Mouse (Mus musculus) heart, adult 2 months (tissue): ENCODE data around the gene Kirrel3.

ENCODE experiments used
- CTCF ChIP-seq: fragments of 200-600 bp; IDR thresholded peaks from 2 replicates; pipeline ENCODE4 v1.8.1; 2022; ENCODE audit warnings: antibody characterized with exemption, mild to moderate bottlenecking, moderate library complexity
- EP300 ChIP-seq: fragments of 200-500 bp; IDR thresholded peaks from 2 replicates; pipeline ENCODE4 v1.6.1; 2011; ENCODE audit warnings: low read depth, low read length, control low read depth; ENCODE audit not compliant: insufficient read depth
- POLR2A ChIP-seq: fragments of 200-500 bp; IDR thresholded peaks from 2 replicates; pipeline ENCODE4 v1.6.1; 2011; ENCODE audit warnings: mild to moderate bottlenecking, low read depth, low read length, control low read depth; ENCODE audit not compliant: insufficient read depth

DNA sequence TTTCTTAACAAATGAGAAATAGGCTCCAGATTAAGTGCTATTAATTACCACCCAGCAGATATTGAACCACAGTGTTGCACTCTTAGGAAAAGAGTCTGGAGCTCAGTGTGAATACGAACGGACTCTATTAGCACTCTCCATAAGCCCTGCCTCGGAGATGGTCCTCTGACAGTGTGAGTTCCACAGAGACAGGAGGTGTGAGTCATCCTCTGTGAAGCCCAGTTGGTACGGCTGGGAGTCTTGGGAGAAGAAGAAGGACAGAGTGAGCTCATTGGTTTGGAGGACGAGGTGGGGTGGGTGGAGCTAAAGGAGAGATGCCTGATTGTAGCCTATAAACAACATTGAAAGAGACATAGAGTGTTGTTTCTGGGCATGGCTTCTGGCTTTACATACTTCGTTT lies 247.9 kb downstream of the Kirrel3 start:
- TF ChIP-seq EP300 (no peak), CTCF (no peak), POLR2A (no peak)
